Mouse (Mus musculus) small intestine, adult 2 months (tissue): ENCODE data around the gene Doc2g.
"Not testable (repeated sequence)": the region's sequence is repeated elsewhere in the genome, so short reads cannot be mapped to it uniquely, and the experiment has no call there.

Experiments used
- CTCF ChIP-seq: fragments of 200-500 bp; IDR thresholded peaks from 2 replicates; pipeline ENCODE4 v1.5.1; 2012; ENCODE audit warnings: low read depth, mild to moderate bottlenecking, control low read depth, inconsistent platforms, low read length, moderate library complexity, mixed read lengths; ENCODE audit not compliant: insufficient replicate concordance, insufficient read length; ENCODE audit errors: extremely low read depth
- POLR2A ChIP-seq: fragments of 200-500 bp; IDR thresholded peaks from 2 replicates; pipeline ENCODE4 v1.6.1; 2012; ENCODE audit warnings: low read depth, mild to moderate bottlenecking, control low read depth, inconsistent platforms, low read length, moderate library complexity

DNA sequence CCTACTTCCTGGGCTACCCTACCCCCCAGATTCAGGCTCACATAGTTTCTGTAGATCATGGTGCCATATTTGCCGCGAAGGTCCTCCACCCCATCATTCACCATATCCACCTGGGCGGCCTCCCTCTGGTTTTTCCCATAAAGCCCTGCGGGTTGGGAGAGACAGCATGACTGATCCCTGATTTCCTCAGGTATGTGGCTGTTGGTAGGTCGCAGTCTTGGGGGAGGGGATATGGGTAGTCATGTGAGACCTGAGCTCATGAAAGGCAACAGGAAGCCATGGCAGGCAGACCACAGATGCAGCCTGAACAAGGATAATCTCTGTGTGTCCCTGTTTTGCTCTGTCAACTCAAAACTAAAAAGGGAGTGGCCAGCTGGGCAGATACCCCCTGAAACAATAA lies 37.8 kb downstream of the Doc2g start:
- TF ChIP-seq CTCF, POLR2A: not testable (repeated sequence)
